Mouse (Mus musculus) forebrain, postnatal 0 days (tissue): ENCODE data around the gene Pnck. TPM values are rescaled to one million over a fixed set of nuclear protein-coding genes. Genes with fewer than 3 reads are reported as not detected.

Experiments
- ATAC-seq: fragments of 200-750 bp; cut with Nextera tagmentation; 2 replicates; pipeline ENCODE4 v1.8.0; 2017; ENCODE audit warnings: mild to moderate bottlenecking, moderate library complexity
- DNase-seq: peaks from one replicate; pipeline ENCODE4 v3.0.0-alpha.2; 2015
- H3K27ac ChIP-seq: fragments of 300-500 bp; sonication (generic); 2 replicates; pipeline ENCODE4 v1.5.1; 2014; ENCODE audit warnings: low read depth, mild to moderate bottlenecking, antibody characterized with exemption, low read length, moderate library complexity, mixed read lengths
- H3K27me3 ChIP-seq: fragments of 300-500 bp; sonication (generic); 2 replicates; pipeline ENCODE4 v1.6.1; 2014; ENCODE audit warnings: mild to moderate bottlenecking, low read length, mixed read lengths; ENCODE audit not compliant: insufficient read depth
- H3K36me3 ChIP-seq: fragments of 300-500 bp; sonication (generic); 2 replicates; pipeline ENCODE4 v1.6.1; 2014; ENCODE audit warnings: mild to moderate bottlenecking, moderate library complexity; ENCODE audit not compliant: insufficient read depth
- H3K4me1 ChIP-seq: fragments of 300-500 bp; sonication (generic); 2 replicates; pipeline ENCODE4 v1.6.1; 2014; ENCODE audit warnings: antibody characterized with exemption; ENCODE audit not compliant: insufficient read depth
- H3K4me2 ChIP-seq: fragments of 300-500 bp; sonication (generic); 2 replicates; pipeline ENCODE4 v1.6.1; 2014; ENCODE audit warnings: low read depth, mild to moderate bottlenecking, moderate library complexity
- H3K4me3 ChIP-seq: fragments of 300-500 bp; sonication (generic); 2 replicates; pipeline ENCODE4 v1.5.1; 2014; ENCODE audit warnings: low read depth, low read length, mixed read lengths
- H3K9ac ChIP-seq: fragments of 300-500 bp; sonication (generic); 2 replicates; pipeline ENCODE4 v1.6.1; 2014; ENCODE audit warnings: mild to moderate bottlenecking
- H3K9me3 ChIP-seq: fragments of 300-500 bp; sonication (generic); 2 replicates; pipeline ENCODE4 v1.6.1; 2016; ENCODE audit warnings: low read length
- CTCF ChIP-seq: sonication (generic); IDR thresholded peaks from 2 replicates; pipeline ENCODE4 v1.5.1; 2016; ENCODE audit warnings: antibody characterized with exemption, control low read depth, low read depth
- WGBS: fragments of 180-500 bp; shearing (Covaris S2); extraction: QIAGEN DNeasy Blood & Tissue Kit; methylation state at CpG from one replicate; pipeline ENCODE4 v1.1.7; 2014; 5-methylcytosine and 5-hydroxymethylcytosine counted together
- polyA plus RNA-seq: library from polyadenylated mRNA; unstranded; fragments of >200 nt; fragmentation: Nextera tagmentation; extraction: Ambion mirVana; gene quantifications from 2 replicates; pipeline ENCODE4 v1.2.1, GENCODE M21; 2015
- total RNA-seq: library from RNA; depleted of rRNA; stranded (reverse); fragments of >200 nt; gene quantifications from 2 replicates; pipeline ENCODE4 v1.2.3, GENCODE M21; 2014

Pnck gene
- total and polyA plus RNA-seq, 2 experiments from 2014 or later = 117 to 145 TPM

- Histone ChIP-seq H3K4me3 (peak overlapping the region; percentile 19), H3K9ac (no peak overlapping the region), H3K4me2 (peak overlapping the region; percentile 47), H3K36me3 (no peaks in the 10 kb centered on the region), H3K27me3 (peaks cover 6% of the 10 kb centered on the region; the same call in 1 of the 2 replicates), H3K4me1 (no peaks in the 10 kb centered on the region), H3K9me3 (no peaks in the 10 kb centered on the region), H3K27ac (no peak overlapping the region)
- ATAC-seq (no peak), DNase-seq (no peak)
- no peak for TF ChIP-seq CTCF
- 29% methylated on average over 41 of the region's 41 CpGs for WGBS
Measured at GRCm38 (mm10) chrX:73639901-73640469, 19.9 kb downstream of the Pnck start.

DNA sequence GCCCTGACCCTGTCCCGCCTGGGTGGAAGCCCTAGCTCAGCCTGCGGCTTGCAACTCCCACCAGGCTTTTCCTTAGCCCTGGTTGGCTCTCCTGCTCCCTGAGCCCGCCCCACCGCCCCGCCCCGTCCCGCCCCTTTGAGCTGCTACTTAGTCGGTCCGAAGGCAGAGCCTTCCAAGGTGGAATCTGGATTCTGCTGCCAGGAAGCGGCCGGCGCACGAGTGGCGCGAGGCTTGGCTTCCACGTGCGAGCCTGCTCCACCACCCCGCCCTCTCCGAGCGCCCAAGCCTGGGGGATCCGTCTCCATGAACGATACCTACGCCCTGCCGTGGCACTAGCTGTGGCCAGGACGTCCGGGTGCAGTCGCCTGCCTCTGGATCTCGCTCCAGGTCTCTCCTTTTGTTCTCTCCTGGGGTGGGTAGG lies 20.7 kb downstream of the Pnck start, which contains the start of gene Dusp9:
Gene Dusp9, plus strand, starts transcription at position 165 of the 421 bp plus-strand sequence.
- no peak for TF ChIP-seq CTCF
- H3K9ac ChIP-seq = no peak within 1 kb of the TSS
- 28% methylated on average over 23 of the region's 28 CpGs for WGBS

GRCm38 (mm10) chrX:73637415-73637814 lies 22.5 kb downstream of the Pnck start:
- DNase-seq = no peak
- no peaks in the 10 kb centered on the region for H3K36me3 ChIP-seq

More for the DNA sequence above, 20.7 kb downstream of the Pnck start, which contains the start of gene Dusp9:
- peak within 1 kb of the TSS; percentile 47 for H3K4me2 ChIP-seq
- peak; percentile 61 for ATAC-seq
- H3K27ac ChIP-seq = no peak within 1 kb of the TSS
- H3K36me3 ChIP-seq = no peaks in the 10 kb centered on the region
- no peaks in the 10 kb centered on the region for H3K9me3 ChIP-seq
- no peaks in the 10 kb centered on the region for H3K4me1 ChIP-seq
- no peak for DNase-seq
- H3K4me3 ChIP-seq = peak within 1 kb of the TSS; percentile 19
- peaks cover 11% of the 10 kb centered on the region; the same call in 1 of the 2 replicates for H3K27me3 ChIP-seq

DNA sequence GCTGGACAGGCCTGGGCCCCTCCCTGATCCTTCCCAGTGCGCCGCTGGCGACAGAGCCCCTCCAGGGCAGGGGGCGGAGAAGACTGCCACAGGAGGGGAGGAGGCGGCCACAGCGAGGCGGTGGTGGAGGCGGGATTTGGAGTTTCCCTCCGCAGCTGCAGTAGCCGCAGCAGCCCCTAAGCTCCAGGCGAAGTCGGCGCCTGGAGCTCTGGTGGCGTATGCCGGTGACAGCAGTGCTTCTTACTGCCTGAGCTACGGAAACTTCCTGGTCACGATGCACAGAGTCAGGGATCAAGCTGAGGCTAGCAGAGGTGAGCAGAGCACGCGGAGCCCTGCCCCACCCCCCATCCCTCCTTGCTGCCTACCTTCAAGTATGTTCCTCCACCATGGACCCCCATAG lies 24.5 kb downstream of the Pnck start:
- H3K27ac ChIP-seq = no peak overlapping the region
- 42% methylated on average over 17 of the region's 19 CpGs for WGBS
- TF ChIP-seq CTCF = no peak
- H3K9me3 ChIP-seq = no peaks in the 10 kb centered on the region
- H3K9ac ChIP-seq = no peak overlapping the region
- H3K4me3 ChIP-seq = 0 out of 2 replicates have a peak overlapping the region, but pooled peaks have one; percentile 5
- H3K4me2 ChIP-seq = peak overlapping the region; percentile 38
- no peaks in the 10 kb centered on the region for H3K4me1 ChIP-seq
- DNase-seq (no peak), ATAC-seq (peak; percentile 39; the same call in 1 of the 2 replicates)
- H3K27me3 ChIP-seq = peaks cover 11% of the 10 kb centered on the region; the same call in 1 of the 2 replicates
- no peaks in the 10 kb centered on the region for H3K36me3 ChIP-seq

More at GRCm38 (mm10) chrX:73637415-73637814, 22.5 kb downstream of the Pnck start:
- peak overlapping the region; percentile 22 for H3K9ac ChIP-seq
- ATAC-seq = peak; percentile 14; the same call in 1 of the 2 replicates
- H3K4me3 ChIP-seq = peak overlapping the region; percentile 30
- WGBS = 23% methylated on average over 18 of the region's 19 CpGs
- peak overlapping the region; percentile 58 for H3K4me2 ChIP-seq
- peaks cover 11% of the 10 kb centered on the region; the same call in 1 of the 2 replicates for H3K27me3 ChIP-seq
- no peak for TF ChIP-seq CTCF
- H3K9me3 ChIP-seq = no peaks in the 10 kb centered on the region
- no peaks in the 10 kb centered on the region for H3K4me1 ChIP-seq
- H3K27ac ChIP-seq = no peak overlapping the region

GRCm38 (mm10) chrX:73626981-73627380 lies 32.9 kb downstream of the Pnck start:
- DNase-seq (no peak), ATAC-seq (no peak)
- no peaks in the 10 kb centered on the region for H3K27me3 ChIP-seq
- no peaks in the 10 kb centered on the region for H3K36me3 ChIP-seq
- no peak for TF ChIP-seq CTCF
- H3K9ac ChIP-seq = no peak overlapping the region
- H3K9me3 ChIP-seq = no peaks in the 10 kb centered on the region
- H3K4me2 ChIP-seq = no peak overlapping the region
- H3K4me3 ChIP-seq = no peak overlapping the region
- H3K4me1 ChIP-seq = no peaks in the 10 kb centered on the region
- no peak overlapping the region for H3K27ac ChIP-seq

- Histone ChIP-seq H3K27me3 (no peaks in the 10 kb centered on the region), H3K4me1 (no peaks in the 10 kb centered on the region), H3K36me3 (no peaks in the 10 kb centered on the region), H3K4me2 (no peak overlapping the region), H3K4me3 (no peak overlapping the region), H3K9me3 (no peaks in the 10 kb centered on the region), H3K9ac (no peak overlapping the region), H3K27ac (no peak overlapping the region)
- DNase-seq (no peak), ATAC-seq (no peak)
- TF ChIP-seq CTCF = no peak
- 94% methylated on average over 2 of the region's 2 CpGs for WGBS
Measured at GRCm38 (mm10) chrX:73619890-73620289, 40.0 kb downstream of the Pnck start.

DNA sequence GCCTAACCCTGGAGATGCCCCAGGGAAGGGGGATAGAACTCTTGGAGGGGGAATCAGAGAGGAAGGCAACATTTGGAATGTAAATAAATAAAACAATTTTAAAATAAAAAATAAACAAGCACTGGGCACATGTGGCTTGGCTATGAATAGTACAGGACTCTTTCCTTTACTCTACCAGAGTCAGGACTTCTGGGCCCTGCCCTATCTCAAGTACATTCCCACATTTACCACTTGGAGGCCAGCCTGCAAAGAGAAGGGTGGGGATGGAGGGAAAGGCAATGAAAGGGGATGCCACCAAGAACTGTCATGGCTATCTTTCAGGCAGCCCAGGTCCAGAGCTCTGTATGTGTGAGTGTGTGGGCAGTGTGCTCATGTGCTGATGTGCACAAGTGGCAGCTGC lies 40.5 kb downstream of the Pnck start:
- H3K4me3 ChIP-seq = no peak overlapping the region

More for the DNA sequence above, 40.5 kb downstream of the Pnck start:
- Histone ChIP-seq H3K27ac (no peak overlapping the region), H3K9ac (no peak overlapping the region), H3K4me1 (no peaks in the 10 kb centered on the region), H3K4me2 (no peak overlapping the region), H3K27me3 (no peaks in the 10 kb centered on the region), H3K9me3 (no peaks in the 10 kb centered on the region), H3K36me3 (no peaks in the 10 kb centered on the region)
- no peak for DNase-seq
- ATAC-seq = no peak
- TF ChIP-seq CTCF = no peak
